Mouse (Mus musculus) MEL (cell line): Measurements from ENCODE around the gene Frrs1l. TPM values are rescaled to one million over a fixed set of nuclear protein-coding genes. Genes with fewer than 3 reads are reported as not detected.

Experiments used
- DNase-seq: peaks from one replicate; pipeline ENCODE4 v3.0.0; 2011; ENCODE audit warnings: low read depth, low spot score
- H3K27ac ChIP-seq: 2 replicates; pipeline ENCODE4 v1.5.1; 2012; ENCODE audit warnings: low read depth, mild to moderate bottlenecking, control low read depth, low read length, moderate library complexity; ENCODE audit not compliant: control insufficient read depth
- H3K27me3 ChIP-seq, 2 experiments: fragments of 150-350 bp in 1 of 2; sonication (generic) in 1 of 2; 2 replicates each; pipeline ENCODE4 v1.6.1; 2012; ENCODE audit warnings: low read length in 2 of 2, mild to moderate bottlenecking in 2 of 2, improper control_type of control experiment in 1 of 2, moderate library complexity in 1 of 2; ENCODE audit not compliant: insufficient read depth in 2 of 2, control insufficient read depth in 1 of 2
- H3K36me3 ChIP-seq, 2 experiments: 2 replicates each; pipeline ENCODE4 v1.6.1; 2012 to 2014; ENCODE audit warnings: low read length in 2 of 2, improper control_type of control experiment in 1 of 2, inconsistent platforms in 1 of 2, mild to moderate bottlenecking in 1 of 2; ENCODE audit not compliant: insufficient read depth in 2 of 2, control insufficient read depth in 1 of 2
- H3K4me1 ChIP-seq, 2 experiments: fragments of 150-350 bp in 1 of 2; sonication (generic) in 1 of 2; 2 replicates each; pipeline ENCODE4 v1.6.1; 2012; ENCODE audit warnings: low read length in 2 of 2, improper control_type of control experiment in 1 of 2, mild to moderate bottlenecking in 1 of 2; ENCODE audit not compliant: insufficient read depth in 2 of 2, control insufficient read depth in 1 of 2
- H3K4me3 ChIP-seq, 2 experiments: fragments of 150-350 bp in 1 of 2; sonication (generic) in 1 of 2; 2 replicates each; pipeline ENCODE4 v1.5.1; 2012; ENCODE audit warnings: low read depth in 2 of 2, low read length in 2 of 2, mild to moderate bottlenecking in 2 of 2, moderate library complexity in 2 of 2, control low read depth in 1 of 2, improper control_type of control experiment in 1 of 2; ENCODE audit not compliant: control insufficient read depth in 1 of 2, insufficient read depth in 1 of 2
- H3K79me2 ChIP-seq: 2 replicates; pipeline ENCODE4 v1.6.1; 2012; ENCODE audit warnings: mild to moderate bottlenecking, low read length, moderate library complexity; ENCODE audit not compliant: control insufficient read depth, poor library complexity, insufficient read depth
- H3K9ac ChIP-seq: 2 replicates; pipeline ENCODE4 v1.6.1; 2012; ENCODE audit warnings: low read depth, mild to moderate bottlenecking, control low read depth, low read length, moderate library complexity; ENCODE audit not compliant: control insufficient read depth, poor library complexity, severe bottlenecking
- H3K9me3 ChIP-seq: fragments of 150-350 bp; sonication (generic); replicated peaks from 2 replicates; pipeline ENCODE4 v1.6.1; 2012; ENCODE audit warnings: mild to moderate bottlenecking, low read length, improper control_type of control experiment, moderate library complexity; ENCODE audit not compliant: insufficient read depth
- CHD2 ChIP-seq: IDR thresholded peaks from 2 replicates; pipeline ENCODE4 v1.6.1; 2011; ENCODE audit warnings: low read length, improper control_type of control experiment
- E2F4 ChIP-seq: IDR thresholded peaks from 2 replicates; pipeline ENCODE4 v1.6.1; 2011; ENCODE audit warnings: low read depth, low read length, improper control_type of control experiment, borderline replicate concordance
- ELF1 ChIP-seq: IDR thresholded peaks from 2 replicates; pipeline ENCODE4 v1.6.1; 2014; ENCODE audit warnings: low read depth, mild to moderate bottlenecking, inconsistent platforms, low read length, improper control_type of control experiment, moderate library complexity
- EP300 ChIP-seq, 2 experiments: IDR thresholded peaks; 2 replicates each; pipeline ENCODE4 v1.6.1; 2011; ENCODE audit warnings: improper control_type of control experiment in 2 of 2, low read length in 2 of 2, low read depth in 1 of 2, mild to moderate bottlenecking in 1 of 2
- GABPA ChIP-seq: IDR thresholded peaks from 2 replicates; pipeline ENCODE4 v1.6.1; 2012; ENCODE audit warnings: low read depth, mild to moderate bottlenecking, inconsistent platforms, low read length, improper control_type of control experiment, moderate library complexity
- GATA1 ChIP-seq: IDR thresholded peaks from 2 replicates; pipeline ENCODE4 v1.6.1; 2011; ENCODE audit warnings: low read depth, low read length, improper control_type of control experiment
- HCFC1 ChIP-seq: IDR thresholded peaks from 2 replicates; pipeline ENCODE4 v1.6.1; 2012; ENCODE audit warnings: low read depth, mild to moderate bottlenecking, inconsistent platforms, low read length, improper control_type of control experiment, moderate library complexity
- KAT2A ChIP-seq: conservative IDR thresholded peaks from 2 replicates; pipeline ENCODE4 v1.6.1; 2012; ENCODE audit warnings: low read depth, low read length, improper control_type of control experiment, inconsistent platforms
- MAFK ChIP-seq: IDR thresholded peaks from 2 replicates; pipeline ENCODE4 v1.6.1; 2011; ENCODE audit warnings: low read depth, mild to moderate bottlenecking, low read length, improper control_type of control experiment, borderline replicate concordance
- MAZ ChIP-seq: IDR thresholded peaks from 2 replicates; pipeline ENCODE4 v1.6.1; 2012; ENCODE audit warnings: low read depth, mild to moderate bottlenecking, inconsistent platforms, low read length, improper control_type of control experiment
- MXI1 ChIP-seq: IDR thresholded peaks from 2 replicates; pipeline ENCODE4 v1.6.1; 2011; ENCODE audit warnings: mild to moderate bottlenecking, low read depth, low read length, improper control_type of control experiment
- MYB ChIP-seq: IDR thresholded peaks from 2 replicates; pipeline ENCODE4 v1.6.1; 2011; ENCODE audit warnings: mild to moderate bottlenecking, low read depth, low read length, improper control_type of control experiment
- MYC ChIP-seq: IDR thresholded peaks from 2 replicates; pipeline ENCODE4 v1.6.1; 2011; ENCODE audit warnings: low read depth, mild to moderate bottlenecking, low read length, improper control_type of control experiment, moderate library complexity
- NRF1 ChIP-seq: IDR thresholded peaks from 2 replicates; pipeline ENCODE4 v1.6.1; 2014; ENCODE audit warnings: low read depth, mild to moderate bottlenecking, inconsistent platforms, low read length, improper control_type of control experiment, moderate library complexity; ENCODE audit not compliant: poor library complexity, insufficient read depth, severe bottlenecking
- POLR2AphosphoS2 ChIP-seq: IDR thresholded peaks from 2 replicates; pipeline ENCODE4 v1.6.1; 2011; ENCODE audit warnings: low read length, improper control_type of control experiment
- RAD21 ChIP-seq: IDR thresholded peaks from 2 replicates; pipeline ENCODE4 v1.6.1; 2011; ENCODE audit warnings: mild to moderate bottlenecking, low read depth, low read length, improper control_type of control experiment
- RCOR1 ChIP-seq: IDR thresholded peaks from 2 replicates; pipeline ENCODE4 v1.6.1; 2012; ENCODE audit warnings: low read depth, mild to moderate bottlenecking, inconsistent platforms, low read length, improper control_type of control experiment
- USF2 ChIP-seq, 2 experiments: IDR thresholded peaks; 2 replicates each; pipeline ENCODE4 v1.6.1; 2011 to 2012; ENCODE audit warnings: improper control_type of control experiment in 2 of 2, low read length in 2 of 2, borderline replicate concordance in 1 of 2, inconsistent platforms in 1 of 2, low read depth in 1 of 2, mild to moderate bottlenecking in 1 of 2; ENCODE audit not compliant: insufficient read depth in 1 of 2
- ZMIZ1 ChIP-seq: IDR thresholded peaks from 2 replicates; pipeline ENCODE4 v1.6.1; 2012; ENCODE audit warnings: low read depth, mild to moderate bottlenecking, inconsistent platforms, low read length, improper control_type of control experiment, moderate library complexity
- ZNF384 ChIP-seq: IDR thresholded peaks from 2 replicates; pipeline ENCODE4 v1.6.1; 2012; ENCODE audit warnings: low read depth, mild to moderate bottlenecking, inconsistent platforms, low read length, improper control_type of control experiment
- polyA plus RNA-seq, 2 experiments: library from polyadenylated mRNA; stranded (reverse) in 1 of 2; unstranded in 1 of 2; fragments of >175 nt in 1 of 2; fragments of >200 nt in 1 of 2; gene quantifications; 2 replicates each; pipeline versions ENCODE4 v1.2.1 to v1.2.4; 2012; ENCODE audit warnings: low replicate concordance in 2 of 2, low read depth in 1 of 2; ENCODE audit not compliant: insufficient read length in 2 of 2, insufficient read depth in 1 of 2, missing spikeins in 1 of 2
- total RNA-seq: library from RNA; depleted of rRNA; stranded (reverse); fragments of 300-350 nt; gene quantifications from 2 replicates; pipeline ENCODE4 v1.2.3, GENCODE M21; 2012

Frrs1l gene
- total and polyA plus RNA-seq, 3 experiments: not detected

DNA sequence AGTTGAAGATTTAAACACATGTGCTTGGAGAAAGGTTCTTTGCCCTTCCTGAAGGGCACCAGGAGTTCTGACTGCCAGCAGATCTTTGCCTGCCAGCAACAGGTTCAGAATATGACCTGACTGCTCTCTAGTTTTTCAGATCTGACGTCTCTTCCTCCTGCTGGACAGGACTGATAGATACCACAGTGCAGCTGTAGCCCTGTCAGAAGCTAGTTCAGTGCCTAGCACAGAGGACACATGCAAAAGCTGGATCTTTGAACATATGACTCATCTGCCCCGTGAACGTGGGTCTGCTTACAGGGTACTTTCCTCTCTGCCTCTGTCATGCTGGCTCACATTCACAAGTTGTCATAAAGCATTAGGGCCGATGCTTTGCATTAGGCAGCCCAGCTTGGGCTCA lies 45.9 kb downstream of the Frrs1l start:
- H3K4me3 ChIP-seq: no peak overlapping the region

DNA sequence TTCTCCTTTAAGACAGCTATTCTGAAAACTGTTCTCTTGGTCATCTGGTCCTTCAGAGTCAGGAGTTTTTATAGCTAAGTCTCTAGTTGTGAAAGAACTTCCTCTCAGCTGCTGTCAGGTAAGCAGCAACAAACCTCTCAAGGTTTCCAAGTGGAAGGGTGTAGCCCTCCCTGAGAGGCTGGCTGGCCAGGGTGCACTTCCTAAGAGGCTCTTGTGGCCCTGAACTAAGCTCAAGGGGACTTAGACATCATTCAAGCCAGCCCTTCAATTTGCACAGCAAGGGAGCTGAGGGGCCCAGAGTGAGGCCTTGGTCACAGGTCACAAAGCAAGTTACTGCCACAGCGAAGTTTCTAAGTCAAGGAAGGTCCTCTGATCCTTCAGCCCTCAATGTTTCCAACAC lies 46.9 kb downstream of the Frrs1l start:
- Histone ChIP-seq H3K9ac (no peak overlapping the region), H3K4me1 (peaks cover 6 to 13% of the 10 kb centered on the region in 2 experiments), H3K79me2 (peaks cover 65% of the 10 kb centered on the region), H3K27ac (no peak overlapping the region), H3K27me3 (no peaks in the 10 kb centered on the region), H3K36me3 (peaks cover 0 to 31% of the 10 kb centered on the region in 2 experiments; a peak in 2 of 4 replicates), H3K4me3 (no peak overlapping the region), H3K9me3 (no peaks in the 10 kb centered on the region)
- DNase-seq: no peak
- TF ChIP-seq KAT2A (no peak), NRF1 (no peak), ZMIZ1 (no peak), MAFK (no peak)

More for the DNA sequence above, 45.9 kb downstream of the Frrs1l start:
- Histone ChIP-seq H3K27ac (no peak overlapping the region), H3K79me2 (peaks cover 60% of the 10 kb centered on the region), H3K9ac (no peak overlapping the region), H3K9me3 (no peaks in the 10 kb centered on the region), H3K4me1 (peaks cover 6 to 13% of the 10 kb centered on the region in 2 experiments), H3K27me3 (no peaks in the 10 kb centered on the region), H3K36me3 (peaks cover 0 to 31% of the 10 kb centered on the region in 2 experiments; a peak in 2 of 4 replicates)
- DNase-seq: peak; percentile 25
- TF ChIP-seq MAZ (no peak), GATA1 (no peak), HCFC1 (no peak), RAD21 (no peak), USF2 (IDR thresholded peaks at IDR 0.05; ENCODE audit: borderline replicate concordance in 1 of 2, insufficient read depth in 1 of 2, low read depth in 1 of 2, low read length in 2 of 2) (no peak), POLR2AphosphoS2 (no peak), MYB (no peak), CHD2 (no peak), ELF1 (no peak), MAFK (no peak), ZNF384 (no peak), GABPA (no peak), MYC (no peak), MXI1 (no peak), EP300 (IDR thresholded peaks at IDR 0.05; ENCODE audit: low read depth in 1 of 2, low read length in 2 of 2) (no peak), RCOR1 (no peak), NRF1 (no peak), E2F4 (no peak)
